Comparison of ENCODE assay signal across 29 mouse cellular contexts in the genomic region with DNA sequence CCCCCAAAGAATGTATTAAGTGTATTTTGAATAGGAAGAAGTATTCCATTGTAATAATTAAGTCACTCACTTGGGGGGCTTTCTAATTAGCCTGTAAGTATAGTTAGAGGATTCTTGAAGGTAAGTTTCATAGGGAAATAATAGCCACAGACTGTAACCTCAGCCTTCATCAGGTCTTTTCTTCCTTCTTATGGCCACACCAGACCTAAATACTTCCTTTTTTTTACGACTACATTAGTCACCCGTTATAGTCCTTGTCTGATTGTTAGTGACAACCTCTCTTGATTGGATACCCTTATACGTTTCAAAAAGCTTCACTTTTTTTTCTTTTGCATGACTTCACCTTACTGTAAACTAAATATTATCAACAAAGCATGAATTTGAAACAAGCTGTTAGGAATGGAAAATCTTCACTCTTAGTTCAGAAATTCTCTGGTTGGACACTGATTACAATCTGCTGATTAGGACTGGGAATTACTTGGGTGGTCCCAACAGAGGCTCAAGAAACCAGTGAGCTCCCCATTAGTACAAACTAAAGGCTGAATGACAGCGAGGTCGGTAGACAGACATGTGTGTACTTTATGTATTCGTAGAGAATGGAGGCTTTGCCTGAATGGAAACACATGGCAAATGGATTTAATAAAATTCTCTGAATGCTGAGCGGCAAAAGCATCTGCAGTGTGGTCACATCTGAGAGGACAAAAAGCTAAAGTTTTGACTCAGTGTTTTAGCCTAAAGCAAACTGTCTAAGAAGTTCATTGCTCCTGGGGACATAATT.
A peak's percentile ranks its signal among the peaks of the same experiment; 100 is the strongest.
DNase-seq lines count a peak whose midpoint lies in the region; ATAC-seq and TF ChIP-seq lines count a peak whose summit lies in the region.
"Had no signal": no experiment of that assay in that cellular context is flagged by ENCODE, and none has a peak within 500 bp of the region (broad histone marks: within the 10 kb centered on the region; RNA-seq: fewer than 3 reads in every experiment).

No protein-coding gene starts in this region.

- H3K9me3 ChIP-seq in CH12.LX (replicated peaks; ENCODE audit: low read length) = no peaks in the 10 kb centered on the region
- no peaks in the 10 kb centered on the region for H3K9me3 ChIP-seq in embryonic facial prominence, embryonic 12.5 days
- H3K9me3 ChIP-seq in hindbrain, postnatal 0 days (ENCODE audit: low read length) = no peaks in the 10 kb centered on the region
- H3K9me3 ChIP-seq: embryonic facial prominence, embryonic 15.5 days; heart, embryonic 15.5 days; intestine, embryonic 15.5 days; limb, embryonic 15.5 days; lung, embryonic 15.5 days had no signal

- H3K27me3 ChIP-seq in CH12.LX (replicated peaks) = no peaks in the 10 kb centered on the region
- no peaks in the 10 kb centered on the region for H3K27me3 ChIP-seq in embryonic facial prominence, embryonic 12.5 days
- no peaks in the 10 kb centered on the region for H3K27me3 ChIP-seq in hindbrain, postnatal 0 days (ENCODE audit: insufficient read depth, low read length)
- H3K27me3 ChIP-seq: embryonic facial prominence, embryonic 15.5 days; heart, embryonic 15.5 days; intestine, embryonic 15.5 days; limb, embryonic 15.5 days; lung, embryonic 15.5 days had no signal

- TF ChIP-seq EP300 in CH12.LX (IDR thresholded peaks at IDR 0.05; ENCODE audit: low read length) = no peak

- no peak overlapping the region for H3K9ac ChIP-seq in CH12.LX (ENCODE audit: insufficient read depth, low read depth)
- H3K9ac ChIP-seq in embryonic facial prominence, embryonic 12.5 days = no peak overlapping the region
- no peak overlapping the region for H3K9ac ChIP-seq in hindbrain, postnatal 0 days (replicated peaks; ENCODE audit: low read length)
- H3K9ac ChIP-seq: embryonic facial prominence, embryonic 15.5 days; heart, embryonic 15.5 days; hindbrain, embryonic 14.5 days; intestine, embryonic 15.5 days; limb, embryonic 15.5 days; liver, embryonic 14.5 days; lung, embryonic 15.5 days had no signal

- dilution Hi-C loops in CH12.LX (cut with MboI; ENCODE audit: extremely low pct_ligation_motif_present, extremely low pct_unique_long_range_greater_than_20kb, low sequenced_read_pairs) = no loop called here

- no peak for TF ChIP-seq RAD21 in CH12.LX (IDR thresholded peaks at IDR 0.05; ENCODE audit: low read depth, low read length)

- H3K27ac ChIP-seq in CH12.LX (ENCODE audit: insufficient read depth, low read depth) = no peak overlapping the region
- 0 out of 2 replicates have a peak overlapping the region, but pooled peaks have one; percentile 2 for H3K27ac ChIP-seq in embryonic facial prominence, embryonic 12.5 days
- no peak overlapping the region for H3K27ac ChIP-seq in hindbrain, postnatal 0 days
- H3K27ac ChIP-seq: embryonic facial prominence, embryonic 15.5 days; heart, embryonic 15.5 days; hindbrain, embryonic 14.5 days; intestine, embryonic 15.5 days; limb, embryonic 15.5 days; liver, embryonic 14.5 days; lung, embryonic 15.5 days; macrophage had no signal

- in situ Hi-C loops in CH12.LX (cut with MboI; ENCODE audit: low pct_ligation_motif_present, low pct_unique_long_range_greater_than_20kb, low sequenced_read_pairs) = no loop called here

- H3K79me2 ChIP-seq in CH12.LX (replicated peaks; ENCODE audit: control insufficient read depth, extremely low read depth, insufficient read depth, poor library complexity, severe bottlenecking) = 0 out of 2 replicates have a peak, but pooled peaks cover 4% of the 10 kb centered on the region

- peaks cover 0 to 69% of the 10 kb centered on the region in 2 experiments for H3K36me3 ChIP-seq in CH12.LX (replicated peaks in 1 of 2; ENCODE audit: control insufficient read depth in 1 of 2, insufficient read depth in 1 of 2, low read length in 1 of 2)
- H3K36me3 ChIP-seq in embryonic facial prominence, embryonic 12.5 days = no peaks in the 10 kb centered on the region
- H3K36me3 ChIP-seq in hindbrain, postnatal 0 days (ENCODE audit: insufficient read depth, low read length) = no peaks in the 10 kb centered on the region
- H3K36me3 ChIP-seq: embryonic facial prominence, embryonic 15.5 days; heart, embryonic 15.5 days; intestine, embryonic 15.5 days; limb, embryonic 15.5 days; lung, embryonic 15.5 days had no signal

- TF ChIP-seq CTCF in CH12.LX (conservative IDR thresholded peaks at IDR 0.05 in 1 of 2, IDR thresholded peaks at IDR 0.05 in 1 of 2; ENCODE audit: low read depth in 2 of 2, low read length in 2 of 2) = no peak
- no peak for TF ChIP-seq CTCF in hindbrain, postnatal 0 days (IDR thresholded peaks at IDR 0.05; ENCODE audit: low read depth)

- 0 out of 2 replicates have a peak, but pooled peaks have one; percentile 10 for ATAC-seq in embryonic facial prominence, embryonic 12.5 days (ENCODE audit: insufficient number of reproducible peaks, insufficient read depth, low FRiP score, low TSS enrichment)
- peak; percentile 48 to 79; a peak in 3 of 4 replicates for ATAC-seq in hematopoietic stem cell, adult 5-6 weeks (replicated peaks in 1 of 2; ENCODE audit: insufficient read depth in 1 of 2, low FRiP score in 2 of 2, low TSS enrichment in 1 of 2, low read depth in 1 of 2, poor library complexity in 2 of 2, severe bottlenecking in 2 of 2)
- peak; percentile 73 for ATAC-seq in megakaryocyte, adult 5-6 weeks (ENCODE audit: poor library complexity, severe bottlenecking)
- ATAC-seq in hindbrain, postnatal 0 days = no peak
- ATAC-seq: CD4-positive, CD25-positive, alpha-beta regulatory T cell, adult 4 months; forebrain, embryonic 16.5 days; intestine, embryonic 15.5 days had no signal

- H3K4me1 ChIP-seq in CH12.LX (ENCODE audit: control insufficient read depth in 1 of 2, insufficient read depth in 2 of 2) = peaks cover 2 to 30% of the 10 kb centered on the region in 2 experiments; a peak in 2 of 4 replicates
- H3K4me1 ChIP-seq in embryonic facial prominence, embryonic 12.5 days = 0 out of 2 replicates have a peak, but pooled peaks cover 7% of the 10 kb centered on the region
- H3K4me1 ChIP-seq in hindbrain, postnatal 0 days (ENCODE audit: insufficient read depth, low read length) = no peaks in the 10 kb centered on the region
- H3K4me1 ChIP-seq: heart, embryonic 15.5 days; intestine, embryonic 15.5 days; limb, embryonic 15.5 days; lung, embryonic 15.5 days had no signal

- DNase-seq in CH12.LX (ENCODE audit: extremely low read depth) = peak; percentile 28
- DNase-seq in right cerebral cortex, adult 18-20 months = no peak
- no peak for DNase-seq in gastrocnemius, postnatal 25 days
- no peak for DNase-seq in hindbrain, postnatal 0 days (ENCODE audit: low spot score)
- DNase-seq: adrenal gland, postnatal 10 days; cerebellum, adult 18-20 months; cerebellum, postnatal 36 days; gastrocnemius, postnatal 36 days; heart, postnatal 36 days; kidney, adult 8-10 months; kidney, postnatal 14 days; layer of hippocampus, postnatal 36 days; right cerebral cortex, postnatal 14 days; spleen, adult 18-20 months; thymus, postnatal 14 days had no signal

- no peak overlapping the region for H3K4me3 ChIP-seq in CH12.LX (replicated peaks in 1 of 3; ENCODE audit: low read depth in 2 of 3, low read length in 2 of 3, poor library complexity in 1 of 3)
- no peak overlapping the region for H3K4me3 ChIP-seq in embryonic facial prominence, embryonic 12.5 days
- no peak overlapping the region for H3K4me3 ChIP-seq in hindbrain, postnatal 0 days (ENCODE audit: low read length)
- H3K4me3 ChIP-seq: embryonic facial prominence, embryonic 15.5 days; heart, embryonic 15.5 days; intestine, embryonic 15.5 days; limb, embryonic 15.5 days; lung, embryonic 15.5 days had no signal

- 31% methylated on average over 7 of the region's 7 CpGs for WGBS in embryonic facial prominence, embryonic 12.5 days
- WGBS in hindbrain, postnatal 0 days = 76% methylated on average over 7 of the region's 7 CpGs

- no peak for TF ChIP-seq POLR2A in CH12.LX (IDR thresholded peaks at IDR 0.05; ENCODE audit: low read depth, low read length)

- H3K4me2 ChIP-seq in CH12.LX (ENCODE audit: insufficient read depth, low read depth, poor library complexity, severe bottlenecking) = no peak overlapping the region
- no peak overlapping the region for H3K4me2 ChIP-seq in embryonic facial prominence, embryonic 12.5 days (replicated peaks)
- H3K4me2 ChIP-seq in hindbrain, postnatal 0 days (ENCODE audit: low read depth, low read length) = no peak overlapping the region
- H3K4me2 ChIP-seq: embryonic facial prominence, embryonic 15.5 days; heart, embryonic 15.5 days; hindbrain, embryonic 14.5 days; intestine, embryonic 15.5 days; limb, embryonic 15.5 days; lung, embryonic 15.5 days; midbrain, embryonic 11.5 days had no signal

TF ChIP-seq in CH12.LX, 34 proteins besides CTCF, POLR2A, EP300 and RAD21:
- TF ChIP-seq NELFE (IDR thresholded peaks at IDR 0.05; ENCODE audit: low read depth, low read length) (no peak), POLR2AphosphoS2 (IDR thresholded peaks at IDR 0.05; ENCODE audit: low read depth, low read length) (no peak), ETS1 (conservative IDR thresholded peaks at IDR 0.05; ENCODE audit: low read depth, low read length) (no peak), KAT2A (IDR thresholded peaks at IDR 0.05; ENCODE audit: insufficient replicate concordance, low read length) (no peak), CHD2 (IDR thresholded peaks at IDR 0.05; ENCODE audit: low read length) (no peak), HCFC1 (IDR thresholded peaks at IDR 0.05; ENCODE audit: low read depth, low read length) (no peak), MAZ (IDR thresholded peaks at IDR 0.05; ENCODE audit: low read depth, low read length) (no peak), USF2 (conservative IDR thresholded peaks at IDR 0.05; ENCODE audit: low read depth, low read length) (no peak), E2F4 (IDR thresholded peaks at IDR 0.05; ENCODE audit: insufficient replicate concordance, low read depth, low read length) (no peak), MEF2A (IDR thresholded peaks at IDR 0.05; ENCODE audit: borderline replicate concordance, low read depth, low read length) (no peak), SMC3 (IDR thresholded peaks at IDR 0.05; ENCODE audit: low read depth, low read length) (no peak)
